Mouse (Mus musculus) G1E (cell line): ENCODE results near the gene Hddc3.

Experiments
- CTCF ChIP-seq: IDR thresholded peaks from 2 replicates; pipeline ENCODE4 v1.5.1; 2012; ENCODE audit warnings: low read depth, low read length, inconsistent platforms, mixed read lengths
- GATA2 ChIP-seq: IDR thresholded peaks from 2 replicates; pipeline ENCODE4 v1.6.1; 2012; ENCODE audit warnings: low read depth, low read length, inconsistent platforms, borderline replicate concordance

DNA sequence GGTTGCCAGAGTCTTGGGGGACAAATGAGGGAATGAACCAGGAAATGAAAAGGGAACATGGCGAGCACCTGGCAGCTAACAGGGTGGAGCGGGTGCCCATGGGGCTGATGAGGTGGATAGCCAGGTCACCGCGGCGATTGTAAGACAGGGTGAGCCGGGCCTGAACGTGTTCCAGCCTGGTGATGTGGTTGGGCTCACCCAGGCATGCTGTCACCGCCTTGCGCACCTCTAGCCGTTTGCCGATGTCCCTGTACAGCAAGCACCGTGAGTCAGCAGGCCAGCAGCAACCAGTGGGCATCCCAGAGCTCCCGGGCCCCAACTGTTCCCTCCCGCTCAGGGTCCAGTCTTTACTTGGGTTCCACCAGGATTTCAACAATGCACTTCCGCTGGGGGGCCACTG lies 49.2 kb downstream of the Hddc3 start:
- TF ChIP-seq GATA2 (no peak), CTCF (no peak)
